Mouse (Mus musculus) liver, embryonic 15.5 days (tissue): ENCODE results near the gene Rnase1. TPM values are rescaled to one million over a fixed set of nuclear protein-coding genes. Genes with fewer than 3 reads are reported as not detected.
A peak's percentile ranks its signal among the peaks of the same experiment; 100 is the strongest.
"Not testable (repeated sequence)": the region's sequence is repeated elsewhere in the genome, so short reads cannot be mapped to it uniquely, and the experiment has no call there.

Source experiments
- ATAC-seq: fragments of 200-750 bp; cut with Nextera tagmentation; 2 replicates; pipeline ENCODE4 v1.8.0; 2017; ENCODE audit warnings: moderate number of reproducible peaks, mild to moderate bottlenecking, moderate library complexity; ENCODE audit not compliant: insufficient read depth
- H3K27ac ChIP-seq: fragments of 300-500 bp; sonication (generic); replicated peaks from 2 replicates; pipeline ENCODE4 v1.5.1; 2015; ENCODE audit warnings: mild to moderate bottlenecking, inconsistent platforms
- H3K27me3 ChIP-seq: fragments of 300-500 bp; sonication (generic); 2 replicates; pipeline ENCODE4 v1.6.1; 2015; ENCODE audit warnings: mild to moderate bottlenecking, inconsistent platforms
- H3K36me3 ChIP-seq: fragments of 300-500 bp; sonication (generic); replicated peaks from 2 replicates; pipeline ENCODE4 v1.6.1; 2015; ENCODE audit warnings: moderate library complexity, mild to moderate bottlenecking, inconsistent platforms
- H3K4me1 ChIP-seq: fragments of 300-500 bp; sonication (generic); replicated peaks from 2 replicates; pipeline ENCODE4 v1.6.1; 2015; ENCODE audit warnings: inconsistent platforms
- H3K4me2 ChIP-seq: fragments of 300-500 bp; sonication (generic); 2 replicates; pipeline ENCODE4 v1.6.1; 2015; ENCODE audit warnings: moderate library complexity, mild to moderate bottlenecking, inconsistent platforms
- H3K4me3 ChIP-seq: fragments of 300-500 bp; sonication (generic); replicated peaks from 2 replicates; pipeline ENCODE4 v1.5.1; 2015; ENCODE audit warnings: mild to moderate bottlenecking, inconsistent platforms
- H3K9ac ChIP-seq: fragments of 300-500 bp; sonication (generic); 2 replicates; pipeline ENCODE4 v1.6.1; 2015; ENCODE audit warnings: moderate library complexity, mild to moderate bottlenecking, inconsistent platforms
- H3K9me3 ChIP-seq: fragments of 300-500 bp; sonication (generic); replicated peaks from 2 replicates; pipeline ENCODE4 v1.6.1; 2016; ENCODE audit warnings: inconsistent platforms
- WGBS: fragments of 180-500 bp; shearing (Covaris S2); methylation state at CpG from one replicate; pipeline ENCODE4 v1.1.7; 2015; ENCODE audit warnings: mixed read lengths; ENCODE audit not compliant: insufficient replicate concordance; 5-methylcytosine and 5-hydroxymethylcytosine counted together
- polyA plus RNA-seq: library from polyadenylated mRNA; unstranded; fragments of >200 nt; fragmentation: Nextera tagmentation; extraction: Ambion mirVana; gene quantifications from 2 replicates; pipeline ENCODE4 v1.2.1, GENCODE M21; 2015

Gene Rnase1
- polyA plus RNA-seq, 1 experiment from 2014 or later: 0.12 TPM

- Histone ChIP-seq H3K27ac (no peak overlapping the region), H3K4me1 (peaks cover 6% of the 10 kb centered on the region; the same call in 1 of the 2 replicates), H3K27me3 (no peaks in the 10 kb centered on the region), H3K4me2 (no peak overlapping the region), H3K4me3 (no peak overlapping the region), H3K36me3 (no peaks in the 10 kb centered on the region), H3K9me3 (no peaks in the 10 kb centered on the region), H3K9ac (no peak overlapping the region)
- 56% methylated on average over 3 of the region's 3 CpGs for WGBS
- no peak for ATAC-seq
Observed at GRCm38 (mm10) chr14:51111966-51112365, 34.6 kb downstream of the Rnase1 start.

- ATAC-seq: no peak
- no peak overlapping the region for H3K4me2 ChIP-seq
- H3K27ac ChIP-seq: no peak overlapping the region
- H3K9ac ChIP-seq: no peak overlapping the region
- H3K27me3 ChIP-seq: no peaks in the 10 kb centered on the region
- no peaks in the 10 kb centered on the region for H3K36me3 ChIP-seq
- no peaks in the 10 kb centered on the region for H3K9me3 ChIP-seq
- peaks cover 21% of the 10 kb centered on the region for H3K4me1 ChIP-seq
- H3K4me3 ChIP-seq: no peak overlapping the region
Observed at GRCm38 (mm10) chr14:51106449-51106967, 40.1 kb downstream of the Rnase1 start.

- 69% methylated on average over 2 of the region's 2 CpGs for WGBS
- peaks cover 21% of the 10 kb centered on the region for H3K4me1 ChIP-seq
- H3K27me3 ChIP-seq: no peaks in the 10 kb centered on the region
- no peak overlapping the region for H3K4me2 ChIP-seq
- H3K4me3 ChIP-seq: no peak overlapping the region
- no peak overlapping the region for H3K9ac ChIP-seq
- ATAC-seq: no peak
- H3K27ac ChIP-seq: no peak overlapping the region
- no peaks in the 10 kb centered on the region for H3K9me3 ChIP-seq
- no peaks in the 10 kb centered on the region for H3K36me3 ChIP-seq
Observed at GRCm38 (mm10) chr14:51104366-51104765, 42.2 kb downstream of the Rnase1 start.

- Histone ChIP-seq H3K36me3 (no peaks in the 10 kb centered on the region), H3K9ac (no peak overlapping the region), H3K27me3 (no peaks in the 10 kb centered on the region), H3K4me2 (no peak overlapping the region), H3K4me3 (no peak overlapping the region), H3K4me1 (peaks cover 24% of the 10 kb centered on the region), H3K9me3 (no peaks in the 10 kb centered on the region), H3K27ac (no peak overlapping the region)
- WGBS: 70% methylated on average over 3 of the region's 3 CpGs
- no peak; the same call in 1 of the 2 replicates for ATAC-seq
Observed at GRCm38 (mm10) chr14:51103217-51103616, 43.4 kb downstream of the Rnase1 start.

- Histone ChIP-seq H3K27me3 (no peaks in the 10 kb centered on the region), H3K9ac (no peak overlapping the region), H3K4me1 (peaks cover 18% of the 10 kb centered on the region), H3K36me3 (no peaks in the 10 kb centered on the region), H3K4me3 (no peak overlapping the region), H3K4me2 (no peak overlapping the region), H3K27ac (no peak overlapping the region), H3K9me3 (no peaks in the 10 kb centered on the region)
- ATAC-seq: no peak
- WGBS: 64% methylated on average over 9 of the region's 9 CpGs
Observed at GRCm38 (mm10) chr14:51101284-51101683, 45.3 kb downstream of the Rnase1 start.

- ATAC-seq: no peak
- H3K9me3 ChIP-seq: no peaks in the 10 kb centered on the region
Observed at GRCm38 (mm10) chr14:51098921-51099320, 47.7 kb downstream of the Rnase1 start.

GRCm38 (mm10) chr14:51098300-51098699 lies 48.3 kb downstream of the Rnase1 start:
- H3K27ac ChIP-seq, H3K27me3 ChIP-seq, ATAC-seq, H3K4me3 ChIP-seq, H3K36me3 ChIP-seq, H3K9ac ChIP-seq, H3K9me3 ChIP-seq, H3K4me2 ChIP-seq: not testable (repeated sequence)
- 34% methylated on average over 1 of the region's 1 CpGs for WGBS
- peaks cover 34% of the 10 kb centered on the region for H3K4me1 ChIP-seq

More at GRCm38 (mm10) chr14:51098921-51099320, 47.7 kb downstream of the Rnase1 start:
- no peak overlapping the region for H3K4me3 ChIP-seq
- no peaks in the 10 kb centered on the region for H3K27me3 ChIP-seq
- 90% methylated on average over 11 of the region's 11 CpGs for WGBS
- no peak overlapping the region for H3K27ac ChIP-seq
- no peaks in the 10 kb centered on the region for H3K36me3 ChIP-seq
- H3K4me1 ChIP-seq: peaks cover 27% of the 10 kb centered on the region
- H3K9ac ChIP-seq: no peak overlapping the region
- no peak overlapping the region for H3K4me2 ChIP-seq

GRCm38 (mm10) chr14:51095736-51096524 lies 50.7 kb downstream of the Rnase1 start:
- Histone ChIP-seq H3K4me3 (no peak overlapping the region), H3K4me2 (peak overlapping the region; percentile 15), H3K36me3 (no peaks in the 10 kb centered on the region), H3K27me3 (peaks cover 4% of the 10 kb centered on the region; the same call in 1 of the 2 replicates), H3K9ac (no peak overlapping the region), H3K27ac (no peak overlapping the region), H3K9me3 (no peaks in the 10 kb centered on the region), H3K4me1 (peaks cover 49% of the 10 kb centered on the region)
- WGBS: 44% methylated on average over 9 of the region's 9 CpGs
- ATAC-seq: peak; percentile 53; the same call in 1 of the 2 replicates

Other genes with a start within 250 kb of the Rnase1 start
- gene Klhl33, start 249.3 kb downstream of the Rnase1 start, polyA plus RNA-seq: 0.13 and 0.20 TPM in 2 replicates
- gene Osgep, start 221.9 kb downstream of the Rnase1 start, polyA plus RNA-seq: 54.7 and 57.7 TPM in 2 replicates
- 61.4 and 70.5 TPM in 2 replicates for gene Apex1, start 221.8 kb downstream of the Rnase1 start, polyA plus RNA-seq
- 23.0 and 24.5 TPM in 2 replicates for gene Pip4p1, start 215.9 kb downstream of the Rnase1 start, polyA plus RNA-seq
- gene Pnp, start 215.7 kb downstream of the Rnase1 start, polyA plus RNA-seq: 80.6 and 83.3 TPM in 2 replicates
- gene Gm49342, start 202.3 kb downstream of the Rnase1 start, polyA plus RNA-seq: not detected in 2 replicates
- gene Pnp2, start 190.8 kb downstream of the Rnase1 start, polyA plus RNA-seq: 9.8 and 10.0 TPM in 2 replicates
- 0.07 TPM in 1 of 2 replicates, not detected in the other for gene Rnase10, start 139.0 kb downstream of the Rnase1 start, polyA plus RNA-seq
- gene Rnase9, start 104.9 kb downstream of the Rnase1 start, polyA plus RNA-seq: not detected in 2 replicates
- not detected in 2 replicates for gene Rnase11, start 96.6 kb downstream of the Rnase1 start, polyA plus RNA-seq
- 1.2 and 1.7 TPM in 2 replicates for gene Rnase12, start 89.1 kb downstream of the Rnase1 start, polyA plus RNA-seq
- gene Olfr750, start 72.3 kb downstream of the Rnase1 start, polyA plus RNA-seq: not detected in 2 replicates
- gene Rnase4, start 55.7 kb downstream of the Rnase1 start, polyA plus RNA-seq: 23.0 and 23.7 TPM in 2 replicates
- 6.8 and 7.4 TPM in 2 replicates for gene Ang, start 55.6 kb downstream of the Rnase1 start, polyA plus RNA-seq
- gene Eddm3b, start 32.4 kb downstream of the Rnase1 start, polyA plus RNA-seq: not detected in 2 replicates
- 3.3 and 5.1 TPM in 2 replicates for gene Rnase6, start 22.9 kb downstream of the Rnase1 start, polyA plus RNA-seq
- not detected in 2 replicates for gene Rnase2b, start 15.5 kb upstream of the Rnase1 start, polyA plus RNA-seq
- not detected in 2 replicates for gene Ang2, start 52.4 kb upstream of the Rnase1 start, polyA plus RNA-seq
- gene Ear14, start 56.6 kb upstream of the Rnase1 start, polyA plus RNA-seq: not detected in 2 replicates
- not detected in 2 replicates for gene Rnase2a, start 109.3 kb upstream of the Rnase1 start, polyA plus RNA-seq
- not detected in 2 replicates for gene Gm7247, start 215.0 kb upstream of the Rnase1 start, polyA plus RNA-seq